Mouse (Mus musculus): ENCODE data around the gene Dynll2. TPM values are rescaled to one million over a fixed set of nuclear protein-coding genes. Genes with fewer than 3 reads are reported as not detected.

The Dynll2 gene
- 99.5 and 124 TPM in 2 replicates for polyA plus RNA-seq (2012; rRNA removed; ENCODE audit: low replicate concordance)

DNA sequence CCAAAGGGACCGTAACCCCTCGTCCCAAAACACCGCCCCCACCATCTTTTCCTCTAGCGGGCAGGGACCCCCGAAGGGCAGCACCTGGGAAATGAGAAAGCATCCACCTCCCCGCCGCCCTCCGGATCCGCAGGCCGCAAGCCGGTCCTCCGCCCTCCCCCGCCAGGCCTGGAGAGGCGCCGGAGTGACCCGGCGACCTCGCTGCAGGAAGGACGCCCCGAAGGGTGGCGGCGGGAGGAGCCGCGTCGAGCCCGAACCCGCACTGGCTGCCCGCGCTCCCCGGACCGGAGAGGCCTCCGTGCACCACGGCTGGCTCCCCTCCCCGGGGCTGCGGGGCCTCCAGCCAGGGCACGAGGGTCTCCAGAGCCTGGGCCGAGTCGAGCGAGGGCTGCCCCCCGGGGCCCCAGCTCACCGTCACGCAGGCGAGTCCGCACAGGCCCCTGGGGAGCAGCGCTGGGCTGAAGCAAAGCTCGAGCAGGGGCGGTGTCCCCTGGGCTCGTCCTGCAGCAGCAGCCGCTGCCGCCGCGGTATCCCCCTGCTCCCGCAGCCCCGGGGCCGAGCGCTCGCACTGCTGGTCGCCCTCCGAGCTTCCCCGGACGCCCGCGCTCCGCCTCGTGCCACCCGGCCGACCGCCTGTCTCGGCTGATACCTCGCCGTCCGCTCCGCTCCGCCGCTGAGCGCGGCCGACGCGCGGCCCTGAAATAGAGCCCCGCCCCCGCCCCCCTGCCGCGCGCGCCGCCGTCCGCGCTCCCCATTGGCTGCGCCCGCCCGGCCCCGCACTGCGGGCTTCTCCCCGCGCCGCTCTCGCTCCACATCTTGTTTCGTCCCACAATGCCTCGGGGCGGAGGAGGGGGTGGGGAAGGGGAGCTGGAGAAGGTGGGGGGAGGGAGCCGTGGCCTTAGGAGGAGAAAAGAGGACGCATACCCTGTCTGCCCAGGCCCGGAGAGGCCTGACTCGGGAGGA is at the start of gene Dynll2:
Gene Dynll2 (minus strand): TSS at position 703 of the 963 bp plus-strand sequence.

Other genes starting within 250 kb of the Dynll2 start
- 88.8 and 95.3 TPM in 2 replicates for gene Supt4a, start 250.0 kb downstream of the Dynll2 start, polyA plus RNA-seq (2012; rRNA removed; ENCODE audit: low replicate concordance)
- gene Tspoap1, start 227.0 kb downstream of the Dynll2 start, polyA plus RNA-seq (2012; rRNA removed; ENCODE audit: low replicate concordance), result 0.62 and 11.0 TPM in 2 replicates
- gene Mpo, start 194.0 kb downstream of the Dynll2 start, polyA plus RNA-seq (2012; rRNA removed; ENCODE audit: low replicate concordance), result 0.52 and 1.3 TPM in 2 replicates
- 0.04 and 0.27 TPM in 2 replicates for gene Lpo, start 159.2 kb downstream of the Dynll2 start, polyA plus RNA-seq (2012; rRNA removed; ENCODE audit: low replicate concordance)
- gene Mks1, start 134.3 kb downstream of the Dynll2 start, polyA plus RNA-seq (2012; rRNA removed; ENCODE audit: low replicate concordance), result 12.7 and 22.3 TPM in 2 replicates
- gene Epx, start 112.0 kb downstream of the Dynll2 start, polyA plus RNA-seq (2012; rRNA removed; ENCODE audit: low replicate concordance), result 0.36 TPM in 1 of 2 replicates, not detected in the other
- gene Olfr462, start 95.3 kb downstream of the Dynll2 start, polyA plus RNA-seq (2012; rRNA removed; ENCODE audit: low replicate concordance), result not detected in 2 replicates
- gene Olfr463, start 90.1 kb downstream of the Dynll2 start, polyA plus RNA-seq (2012; rRNA removed; ENCODE audit: low replicate concordance), result not detected in 2 replicates
- gene Olfr464, start 66.6 kb downstream of the Dynll2 start, polyA plus RNA-seq (2012; rRNA removed; ENCODE audit: low replicate concordance), result not detected in 2 replicates
- 76.9 and 142 TPM in 2 replicates for gene Srsf1, start 59.8 kb upstream of the Dynll2 start, polyA plus RNA-seq (2012; rRNA removed; ENCODE audit: low replicate concordance)
- 18.1 and 30.4 TPM in 2 replicates for gene Vezf1, start 80.7 kb upstream of the Dynll2 start, polyA plus RNA-seq (2012; rRNA removed; ENCODE audit: low replicate concordance)
- 46.1 and 52.8 TPM in 2 replicates for gene Cuedc1, start 110.5 kb upstream of the Dynll2 start, polyA plus RNA-seq (2012; rRNA removed; ENCODE audit: low replicate concordance)
- gene Mrps23, start 216.9 kb upstream of the Dynll2 start, polyA plus RNA-seq (2012; rRNA removed; ENCODE audit: low replicate concordance), result 50.6 and 56.6 TPM in 2 replicates

All from subcutaneous adipose tissue, adult 2 months (tissue).